Mouse (Mus musculus) neural tube, embryonic 11.5 days (tissue): ENCODE data around the gene Ankle1. TPM values are rescaled to one million over a fixed set of nuclear protein-coding genes. Genes with fewer than 3 reads are reported as not detected.

Experiments
- ATAC-seq: fragments of 200-750 bp; cut with Nextera tagmentation; 2 replicates; pipeline ENCODE4 v1.8.0; 2017; ENCODE audit warnings: moderate number of reproducible peaks, mild to moderate bottlenecking, moderate TSS enrichment, moderate library complexity; ENCODE audit not compliant: insufficient read depth, low FRiP score, low TSS enrichment
- DNase-seq: peaks from one replicate; pipeline ENCODE4 v3.0.0-alpha.2; 2015; ENCODE audit warnings: low spot score
- H3K27ac ChIP-seq: fragments of 300-500 bp; sonication (generic); 2 replicates; pipeline ENCODE4 v1.5.1; 2014; ENCODE audit warnings: low read depth, mild to moderate bottlenecking, low read length
- H3K27me3 ChIP-seq: fragments of 300-500 bp; sonication (generic); 2 replicates; pipeline ENCODE4 v1.6.1; 2014; ENCODE audit warnings: mild to moderate bottlenecking, low read length, mixed read lengths; ENCODE audit not compliant: control insufficient read depth, insufficient read depth
- H3K36me3 ChIP-seq: fragments of 300-500 bp; sonication (generic); 2 replicates; pipeline ENCODE4 v1.6.1; 2014; ENCODE audit warnings: mild to moderate bottlenecking, low read length, moderate library complexity, mixed read lengths; ENCODE audit not compliant: control insufficient read depth, insufficient read depth
- H3K4me1 ChIP-seq: fragments of 300-500 bp; sonication (generic); 2 replicates; pipeline ENCODE4 v1.6.1; 2014; ENCODE audit warnings: low read length, mixed read lengths; ENCODE audit not compliant: control insufficient read depth, insufficient read depth
- H3K4me2 ChIP-seq: fragments of 300-500 bp; sonication (generic); 2 replicates; pipeline ENCODE4 v1.6.1; 2014; ENCODE audit warnings: low read depth, mild to moderate bottlenecking, moderate library complexity
- H3K4me3 ChIP-seq: fragments of 300-500 bp; sonication (generic); 2 replicates; pipeline ENCODE4 v1.5.1; 2014; ENCODE audit warnings: low read depth, low read length
- H3K9ac ChIP-seq: fragments of 300-500 bp; sonication (generic); 2 replicates; pipeline ENCODE4 v1.6.1; 2014; ENCODE audit warnings: mild to moderate bottlenecking, low read length
- H3K9me3 ChIP-seq: fragments of 300-500 bp; sonication (generic); 2 replicates; pipeline ENCODE4 v1.6.1; 2016; ENCODE audit warnings: low read length; ENCODE audit not compliant: control insufficient read depth
- WGBS: fragments of 180-500 bp; shearing (Covaris S2); extraction: QIAGEN DNeasy Blood & Tissue Kit; methylation state at CpG from one replicate; pipeline ENCODE4 v1.1.7; 2014; 5-methylcytosine and 5-hydroxymethylcytosine counted together
- polyA plus RNA-seq: library from polyadenylated mRNA; unstranded; fragments of >200 nt; fragmentation: Nextera tagmentation; extraction: Ambion mirVana; gene quantifications from 2 replicates; pipeline ENCODE4 v1.2.1, GENCODE M21; 2014

The Ankle1 gene
- polyA plus RNA-seq, 1 experiment from 2014 or later = 18.4 TPM

DNA sequence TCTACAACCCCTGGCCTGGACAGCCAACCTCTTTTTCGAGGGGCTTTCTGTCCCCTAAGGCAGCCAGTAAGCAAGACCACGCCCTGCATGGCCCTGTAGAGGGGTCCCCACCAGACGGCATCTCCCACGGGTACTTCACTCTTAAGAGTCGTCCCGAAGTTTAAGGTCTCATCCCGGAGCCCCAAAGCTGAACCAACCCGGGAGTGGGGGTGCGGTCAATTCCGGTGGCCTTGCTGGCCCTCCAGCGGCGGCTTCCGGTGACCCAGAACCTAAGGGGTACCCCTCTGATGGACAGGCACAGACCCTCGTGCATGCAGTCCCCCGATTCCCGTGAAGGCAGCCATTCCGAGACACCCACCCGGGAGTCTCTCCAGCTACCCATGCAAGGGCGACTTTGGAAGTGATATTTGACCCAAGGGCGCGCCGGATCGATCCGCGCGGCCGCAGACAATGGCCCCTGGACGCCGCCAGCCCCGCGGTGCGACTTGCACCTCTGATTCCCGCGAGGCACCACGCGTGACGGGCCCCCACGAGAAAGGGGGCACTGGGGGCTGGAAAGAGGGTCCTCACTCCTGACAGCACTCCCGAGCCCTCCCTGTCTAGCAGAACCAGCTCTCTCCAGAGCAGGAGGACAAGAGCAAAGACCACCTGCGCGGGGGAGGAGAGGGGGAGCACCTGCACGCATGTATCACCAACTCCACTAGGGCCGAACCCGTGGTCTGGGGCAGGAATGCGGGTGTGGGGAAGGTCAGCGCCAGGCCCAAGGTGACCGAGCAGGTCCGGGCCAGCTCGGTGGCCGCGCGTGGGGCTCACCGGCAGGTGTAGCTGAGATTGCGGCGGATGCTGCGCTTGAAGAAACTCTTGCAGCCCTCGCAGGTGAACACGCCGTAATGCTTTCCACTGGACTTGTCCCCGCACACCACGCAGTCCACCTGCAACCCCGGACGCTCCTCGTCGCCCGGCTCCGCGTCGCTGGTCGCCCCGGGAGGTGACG is 25.3 kb upstream of the Ankle1 start:
- H3K27ac ChIP-seq = peak overlapping the region; percentile 96; the same call in 1 of the 2 replicates

DNA sequence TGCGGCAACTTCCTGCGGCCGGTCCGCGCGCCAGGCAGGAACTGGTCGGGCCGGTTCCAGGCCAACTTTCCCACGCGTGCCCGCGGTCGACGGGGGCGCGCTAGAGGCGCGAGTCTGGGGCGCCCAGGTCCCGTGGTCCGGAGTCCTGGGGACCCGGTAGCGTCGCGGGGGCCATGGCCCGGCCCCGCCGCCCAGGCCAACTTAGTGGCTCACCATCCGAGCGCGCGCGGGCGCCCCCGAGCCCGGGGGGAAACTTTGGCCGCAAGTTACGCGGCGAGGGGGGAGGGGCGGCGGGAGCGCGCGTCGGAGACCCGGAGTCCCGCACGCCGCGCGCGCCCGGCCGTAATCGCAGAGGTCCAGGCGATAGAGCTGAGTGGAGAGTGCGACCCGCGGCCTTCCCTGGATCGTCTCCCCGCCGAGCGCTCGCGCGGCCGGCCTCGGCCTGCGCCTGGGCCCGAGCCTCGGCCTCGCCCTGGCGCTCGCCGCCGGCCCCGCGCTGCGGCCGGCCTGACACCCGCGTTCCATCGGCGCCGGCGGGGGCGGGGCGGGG is 24.3 kb upstream of the Ankle1 start, which contains the start of gene Nr2f6:
Nr2f6 (minus strand) TSS at position 540 of the 550 bp plus-strand sequence.
- Histone ChIP-seq H3K4me3 (peak within 1 kb of the TSS; percentile 81), H3K27me3 (no peaks in the 10 kb centered on the region), H3K36me3 (no peaks in the 10 kb centered on the region), H3K4me1 (peaks cover 25% of the 10 kb centered on the region), H3K27ac (peak within 1 kb of the TSS; percentile 96), H3K9ac (peak within 1 kb of the TSS; percentile 89), H3K4me2 (peak within 1 kb of the TSS; percentile 97), H3K9me3 (no peaks in the 10 kb centered on the region)
- DNase-seq = peak; percentile 85
- ATAC-seq = peak; percentile 5
- WGBS = under 1% methylated on average over 55 of the region's 89 CpGs

More for the DNA sequence above, 25.3 kb upstream of the Ankle1 start:
- H3K4me2 ChIP-seq = peak overlapping the region; percentile 97
- 1% methylated on average over 71 of the region's 72 CpGs for WGBS
- H3K9me3 ChIP-seq = no peaks in the 10 kb centered on the region
- DNase-seq (no peak), ATAC-seq (no peak)
- peak overlapping the region; percentile 81 for H3K4me3 ChIP-seq
- peaks cover 35% of the 10 kb centered on the region for H3K4me1 ChIP-seq
- H3K9ac ChIP-seq = peak overlapping the region; percentile 89
- H3K36me3 ChIP-seq = no peaks in the 10 kb centered on the region
- H3K27me3 ChIP-seq = no peaks in the 10 kb centered on the region

DNA sequence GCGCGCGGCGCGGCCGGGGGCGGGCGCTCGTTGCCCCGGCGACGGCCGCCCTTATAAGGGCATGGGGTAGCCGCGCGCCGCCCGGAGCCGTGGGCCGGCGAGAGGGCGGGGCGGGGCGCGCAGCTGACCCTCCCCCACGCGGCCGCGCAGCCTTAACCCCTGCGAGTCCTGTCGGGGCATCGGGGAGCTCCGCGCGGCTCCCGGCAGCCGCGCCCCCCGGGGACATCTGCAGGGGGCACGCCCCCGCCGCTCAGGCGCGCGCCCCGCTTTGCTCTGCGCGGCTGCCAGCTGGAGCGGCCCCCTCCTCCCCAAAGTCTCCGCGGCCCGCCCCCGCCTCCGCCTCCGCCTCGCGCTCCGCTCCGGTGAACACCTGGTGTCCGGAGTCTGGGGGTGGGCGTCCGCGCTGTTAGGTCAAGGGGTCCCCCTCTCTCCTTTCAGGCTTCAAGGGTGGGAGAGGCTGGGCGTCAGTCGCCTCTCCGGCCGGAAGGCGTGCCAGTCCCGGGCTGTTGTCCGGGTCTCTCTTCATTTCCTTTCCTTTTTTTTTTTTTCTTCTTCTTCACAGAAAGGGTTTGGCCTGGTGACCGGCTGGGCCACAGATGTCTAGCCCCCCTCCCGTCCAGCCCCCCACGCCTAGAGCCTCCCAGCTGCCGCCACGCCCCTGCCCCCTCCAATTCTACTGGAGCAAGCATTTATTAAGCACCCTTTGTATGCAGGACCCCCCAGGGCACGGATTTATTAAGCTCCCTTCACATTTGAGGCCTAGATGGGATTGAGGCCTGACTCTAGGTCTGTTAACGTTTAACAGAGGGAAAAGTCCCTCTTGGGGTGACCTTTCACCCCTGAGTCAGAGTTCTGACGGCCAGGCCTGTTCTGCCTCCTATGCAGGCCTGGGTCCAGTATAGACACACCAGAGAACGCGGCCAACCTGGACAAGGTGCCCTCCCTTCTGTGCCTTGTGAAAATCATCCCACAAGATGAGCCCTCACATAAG is 23.5 kb upstream of the Ankle1 start:
- H3K27ac ChIP-seq = peak overlapping the region; percentile 96
- H3K9ac ChIP-seq = peak overlapping the region; percentile 89
- H3K4me3 ChIP-seq = peak overlapping the region; percentile 81
- DNase-seq = peak; percentile 91
- H3K4me2 ChIP-seq = peak overlapping the region; percentile 97
- no peaks in the 10 kb centered on the region for H3K36me3 ChIP-seq
- peak; percentile 87 for ATAC-seq
- WGBS = 2% methylated on average over 70 of the region's 80 CpGs
- no peaks in the 10 kb centered on the region for H3K27me3 ChIP-seq
- no peaks in the 10 kb centered on the region for H3K9me3 ChIP-seq
- H3K4me1 ChIP-seq = peaks cover 23% of the 10 kb centered on the region

DNA sequence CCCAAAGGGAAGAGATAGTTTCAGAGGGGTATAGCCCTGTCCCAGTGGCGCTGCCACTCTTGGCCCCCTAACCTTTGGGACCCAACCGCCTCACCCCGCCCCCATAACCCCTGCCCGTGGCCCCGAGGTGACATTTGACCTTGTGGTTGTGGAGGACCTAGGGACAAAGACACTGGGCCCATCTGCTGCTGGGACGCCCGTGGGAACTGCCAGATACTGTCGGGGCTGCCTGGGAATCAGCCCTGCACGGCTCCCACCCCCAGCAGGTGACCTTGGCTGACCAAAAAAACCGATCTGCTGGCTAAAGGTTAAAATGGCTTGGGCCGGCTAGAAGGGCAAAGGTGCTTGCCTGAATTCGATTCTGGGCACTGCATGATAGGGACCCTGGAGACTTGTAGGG is 22.4 kb upstream of the Ankle1 start:
- no peak for DNase-seq
- Histone ChIP-seq H3K9me3 (no peaks in the 10 kb centered on the region), H3K4me1 (peaks cover 23% of the 10 kb centered on the region), H3K4me3 (no peak overlapping the region), H3K4me2 (no peak overlapping the region), H3K27me3 (no peaks in the 10 kb centered on the region), H3K36me3 (no peaks in the 10 kb centered on the region), H3K9ac (peak overlapping the region; percentile 22; the same call in 1 of the 2 replicates), H3K27ac (peak overlapping the region; percentile 96)
- 11% methylated on average over 12 of the region's 12 CpGs for WGBS
- no peak for ATAC-seq

DNA sequence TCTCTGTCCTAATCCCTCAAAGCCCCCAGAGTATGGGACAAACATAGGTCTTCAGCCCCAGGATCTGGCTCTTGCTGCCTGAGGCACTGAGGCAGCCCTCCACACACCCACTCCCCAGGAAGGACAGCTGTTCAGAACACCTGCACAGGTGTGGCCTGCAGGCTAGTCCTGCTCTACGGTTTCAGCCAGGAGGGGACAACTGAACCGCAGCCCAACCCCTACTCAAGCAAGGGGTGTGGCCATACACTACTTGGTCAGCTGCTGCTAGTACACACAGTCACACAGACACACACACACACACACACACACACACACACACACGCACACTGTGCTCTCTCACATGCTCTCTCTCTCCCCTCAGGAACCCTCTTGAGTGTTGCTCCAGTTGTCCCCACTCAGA is 21.9 kb upstream of the Ankle1 start:
- Histone ChIP-seq H3K9me3 (no peaks in the 10 kb centered on the region), H3K4me3 (no peak overlapping the region), H3K27ac (peak overlapping the region; percentile 54), H3K9ac (peak overlapping the region; percentile 22; the same call in 1 of the 2 replicates), H3K4me2 (no peak overlapping the region), H3K4me1 (peaks cover 22% of the 10 kb centered on the region), H3K27me3 (no peaks in the 10 kb centered on the region), H3K36me3 (no peaks in the 10 kb centered on the region)
- DNase-seq = no peak
- WGBS = 49% methylated on average over 3 of the region's 3 CpGs
- no peak for ATAC-seq

DNA sequence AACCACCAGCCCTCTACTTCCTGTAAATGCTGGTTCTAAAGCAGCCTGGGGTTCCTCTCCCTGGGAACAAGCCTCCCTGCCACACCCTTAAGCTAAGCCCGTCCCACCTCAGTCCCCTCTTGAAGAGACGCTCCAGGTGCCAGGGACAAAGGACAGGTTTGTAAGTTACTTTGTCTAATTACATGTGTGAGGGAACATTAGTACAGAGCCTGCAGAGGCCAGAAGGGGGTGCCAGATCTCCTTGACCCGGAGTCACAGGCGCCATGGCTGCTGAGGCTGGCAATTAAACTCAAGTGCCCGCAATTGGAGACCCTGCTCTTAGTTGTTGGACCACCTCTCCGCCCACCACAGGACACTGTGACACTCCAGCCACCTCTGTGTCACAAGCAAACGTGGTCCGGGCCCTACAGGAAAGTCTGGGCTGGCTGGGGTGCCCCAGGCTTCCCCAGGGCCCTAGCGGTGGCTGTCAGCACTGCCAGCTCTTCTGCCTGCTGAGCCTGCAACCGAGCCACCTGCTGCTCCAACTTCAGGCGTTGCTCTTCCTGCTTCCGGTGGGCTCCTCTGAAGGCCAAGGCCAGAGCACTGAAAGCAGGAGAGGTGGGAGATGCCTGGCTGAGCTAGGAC is 20.5 kb upstream of the Ankle1 start:
- no peak for ATAC-seq
- H3K9ac ChIP-seq = no peak overlapping the region

DNA sequence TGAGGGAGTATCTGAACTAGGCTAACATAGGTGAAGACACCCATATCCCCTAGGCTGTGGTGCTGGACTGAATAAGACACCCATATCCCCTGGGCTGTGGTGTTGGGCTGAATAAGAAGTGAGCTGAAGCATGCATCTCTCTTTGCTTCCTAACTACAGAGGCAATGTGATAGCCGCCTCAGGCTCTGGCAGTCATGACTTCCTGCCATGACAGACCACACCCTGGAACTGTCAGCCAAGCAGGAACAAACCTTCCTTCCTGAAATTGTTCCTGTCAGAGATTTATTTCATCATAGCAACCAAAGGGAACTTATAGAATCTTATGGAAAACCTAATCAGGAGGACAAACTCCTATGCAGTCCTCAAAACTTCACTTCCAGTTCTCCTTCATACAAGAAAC is 17.5 kb upstream of the Ankle1 start:
- H3K9ac ChIP-seq = no peak overlapping the region
- H3K4me1 ChIP-seq = peaks cover 5% of the 10 kb centered on the region; the same call in 1 of the 2 replicates
- H3K27ac ChIP-seq = no peak overlapping the region
- 81% methylated on average over 1 of the region's 1 CpGs for WGBS
- no peak overlapping the region for H3K4me3 ChIP-seq
- no peaks in the 10 kb centered on the region for H3K9me3 ChIP-seq
- ATAC-seq (no peak), DNase-seq (no peak)
- H3K27me3 ChIP-seq = no peaks in the 10 kb centered on the region
- H3K36me3 ChIP-seq = no peaks in the 10 kb centered on the region
- H3K4me2 ChIP-seq = no peak overlapping the region

More for the DNA sequence above, 20.5 kb upstream of the Ankle1 start:
- 66% methylated on average over 12 of the region's 12 CpGs for WGBS
- no peak for DNase-seq
- H3K4me3 ChIP-seq = no peak overlapping the region
- peaks cover 12% of the 10 kb centered on the region for H3K4me1 ChIP-seq
- H3K36me3 ChIP-seq = no peaks in the 10 kb centered on the region
- H3K27me3 ChIP-seq = no peaks in the 10 kb centered on the region
- no peak overlapping the region for H3K27ac ChIP-seq
- H3K9me3 ChIP-seq = no peaks in the 10 kb centered on the region
- no peak overlapping the region for H3K4me2 ChIP-seq

DNA sequence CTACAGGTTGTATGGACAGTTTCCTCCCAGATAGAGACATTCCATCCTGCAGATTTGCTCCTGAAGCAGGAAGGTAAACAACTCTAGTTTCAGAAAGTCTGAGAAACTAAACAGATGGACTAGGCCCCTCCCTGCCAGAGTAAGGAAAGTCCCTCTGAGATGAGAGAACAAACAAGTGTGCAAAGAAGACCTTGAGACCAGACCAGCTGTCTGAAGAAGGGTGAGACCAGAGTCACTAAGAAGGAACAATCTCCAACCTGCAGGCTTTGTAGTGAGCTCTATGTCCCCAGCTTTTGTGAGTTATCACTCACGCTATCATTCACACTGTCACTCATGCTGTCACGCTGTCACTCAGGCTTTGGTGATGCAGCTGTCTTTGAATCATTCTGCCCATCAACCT is 14.1 kb upstream of the Ankle1 start:
- Histone ChIP-seq H3K9me3 (no peaks in the 10 kb centered on the region), H3K36me3 (no peaks in the 10 kb centered on the region), H3K27me3 (no peaks in the 10 kb centered on the region), H3K4me3 (no peak overlapping the region), H3K4me1 (no peaks in the 10 kb centered on the region), H3K27ac (no peak overlapping the region), H3K4me2 (no peak overlapping the region), H3K9ac (no peak overlapping the region)
- 93% methylated on average over 2 of the region's 2 CpGs for WGBS
- no peak for DNase-seq
- no peak for ATAC-seq
